Mouse (Mus musculus) brown adipose tissue, adult 24 weeks (tissue): Measurements from ENCODE around the gene Ptov1. TPM values are rescaled to one million over a fixed set of nuclear protein-coding genes. Genes with fewer than 3 reads are reported as not detected.
"Not testable (repeated sequence)": the region's sequence is repeated elsewhere in the genome, so short reads cannot be mapped to it uniquely, and the experiment has no call there.

Experiments used
- H3K27ac ChIP-seq: fragments of 200-500 bp; replicated peaks from 2 replicates; pipeline ENCODE4 v1.5.1; 2012; ENCODE audit warnings: low read depth, mild to moderate bottlenecking, low read length
- H3K4me1 ChIP-seq: fragments of 200-500 bp; 2 replicates; pipeline ENCODE4 v1.6.1; 2012; ENCODE audit warnings: low read length, mixed read lengths; ENCODE audit not compliant: control insufficient read depth, insufficient read depth, insufficient read length
- H3K4me3 ChIP-seq: fragments of 200-500 bp; 2 replicates; pipeline ENCODE4 v1.5.1; 2012; ENCODE audit warnings: low read depth, mild to moderate bottlenecking, low read length, moderate library complexity; ENCODE audit not compliant: insufficient read depth
- polyA plus RNA-seq: library from polyadenylated mRNA; stranded (reverse); fragments of >200 nt; gene quantifications from 2 replicates; pipeline ENCODE4 v1.2.4, GENCODE M21; 2012; ENCODE audit not compliant: missing spikeins, insufficient read depth, insufficient read length

Ptov1 gene
- polyA plus RNA-seq, 1 experiment: 68.5 TPM

GRCm38 (mm10) chr7:44895206-44895592 lies 25.6 kb upstream of the Ptov1 start:
- Histone ChIP-seq H3K4me3 (0 out of 2 replicates have a peak overlapping the region, but pooled peaks have one; percentile 70), H3K4me1 (peaks cover 11% of the 10 kb centered on the region), H3K27ac (peak overlapping the region; percentile 12; the same call in 1 of the 2 replicates)

GRCm38 (mm10) chr7:44894175-44894574 lies 24.6 kb upstream of the Ptov1 start:
- no peak overlapping the region for H3K4me3 ChIP-seq
- H3K27ac ChIP-seq: no peak overlapping the region
- H3K4me1 ChIP-seq: peaks cover 11% of the 10 kb centered on the region

GRCm38 (mm10) chr7:44893197-44893596 lies 23.6 kb upstream of the Ptov1 start:
- Histone ChIP-seq H3K4me3 (peak overlapping the region; percentile 9; the same call in 1 of the 2 replicates), H3K27ac (no peak overlapping the region), H3K4me1 (peaks cover 11% of the 10 kb centered on the region)

GRCm38 (mm10) chr7:44892276-44892921 lies 22.8 kb upstream of the Ptov1 start, which contains the start of gene Med25:
Gene Med25 (minus strand): TSS chr7:44892712.
- Histone ChIP-seq H3K27ac (peak within 1 kb of the TSS; percentile 96), H3K4me1 (peaks cover 11% of the 10 kb centered on the region), H3K4me3 (peak within 1 kb of the TSS; percentile 67)

GRCm38 (mm10) chr7:44891611-44892010 lies 22.0 kb upstream of the Ptov1 start:
- H3K27ac ChIP-seq: no peak overlapping the region
- H3K4me1 ChIP-seq: peaks cover 9% of the 10 kb centered on the region
- H3K4me3 ChIP-seq: peak overlapping the region; percentile 67

GRCm38 (mm10) chr7:44890737-44891136 lies 21.1 kb upstream of the Ptov1 start:
- Histone ChIP-seq H3K4me1 (peaks cover 6% of the 10 kb centered on the region; the same call in 1 of the 2 replicates), H3K4me3 (peak overlapping the region; percentile 1; the same call in 1 of the 2 replicates)

GRCm38 (mm10) chr7:44890180-44890579 lies 20.6 kb upstream of the Ptov1 start:
- Histone ChIP-seq H3K4me3 (no peak overlapping the region), H3K4me1 (peaks cover 6% of the 10 kb centered on the region; the same call in 1 of the 2 replicates), H3K27ac (no peak overlapping the region)

More at GRCm38 (mm10) chr7:44890737-44891136, 21.1 kb upstream of the Ptov1 start:
- H3K27ac ChIP-seq: no peak overlapping the region

GRCm38 (mm10) chr7:44888256-44889105 lies 18.9 kb upstream of the Ptov1 start:
- H3K4me3 ChIP-seq: no peak overlapping the region
- H3K4me1 ChIP-seq: peaks cover 6% of the 10 kb centered on the region; the same call in 1 of the 2 replicates
- H3K27ac ChIP-seq: no peak overlapping the region

- H3K4me1 ChIP-seq: peaks cover 6% of the 10 kb centered on the region; the same call in 1 of the 2 replicates
- no peak overlapping the region for H3K4me3 ChIP-seq
- H3K27ac ChIP-seq: no peak overlapping the region
Observed at GRCm38 (mm10) chr7:44886964-44887363, 17.4 kb upstream of the Ptov1 start.

GRCm38 (mm10) chr7:44884637-44885036 lies 15.0 kb upstream of the Ptov1 start:
- Histone ChIP-seq H3K27ac (no peak overlapping the region), H3K4me1 (no peaks in the 10 kb centered on the region), H3K4me3 (no peak overlapping the region)

- Histone ChIP-seq H3K27ac (no peak overlapping the region), H3K4me3 (no peak overlapping the region), H3K4me1 (no peaks in the 10 kb centered on the region)
Observed at GRCm38 (mm10) chr7:44883036-44883435, 13.4 kb upstream of the Ptov1 start.

GRCm38 (mm10) chr7:44877833-44878232 lies 8.2 kb upstream of the Ptov1 start:
- no peak overlapping the region for H3K4me3 ChIP-seq
- H3K27ac ChIP-seq: no peak overlapping the region
- H3K4me1 ChIP-seq: no peaks in the 10 kb centered on the region

GRCm38 (mm10) chr7:44871774-44872173 lies 2.2 kb upstream of the Ptov1 start:
- not testable (repeated sequence) for H3K4me3 ChIP-seq, H3K27ac ChIP-seq
- H3K4me1 ChIP-seq: peaks cover 14% of the 10 kb centered on the region

GRCm38 (mm10) chr7:44871181-44871580 lies 1.6 kb upstream of the Ptov1 start:
- Histone ChIP-seq H3K4me1 (peaks cover 19% of the 10 kb centered on the region), H3K27ac (no peak overlapping the region), H3K4me3 (no peak overlapping the region)

GRCm38 (mm10) chr7:44870614-44871013 lies 1.0 kb upstream of the Ptov1 start:
- Histone ChIP-seq H3K27ac (no peak overlapping the region), H3K4me1 (peaks cover 20% of the 10 kb centered on the region), H3K4me3 (no peak overlapping the region)
